In the genomic region with DNA sequence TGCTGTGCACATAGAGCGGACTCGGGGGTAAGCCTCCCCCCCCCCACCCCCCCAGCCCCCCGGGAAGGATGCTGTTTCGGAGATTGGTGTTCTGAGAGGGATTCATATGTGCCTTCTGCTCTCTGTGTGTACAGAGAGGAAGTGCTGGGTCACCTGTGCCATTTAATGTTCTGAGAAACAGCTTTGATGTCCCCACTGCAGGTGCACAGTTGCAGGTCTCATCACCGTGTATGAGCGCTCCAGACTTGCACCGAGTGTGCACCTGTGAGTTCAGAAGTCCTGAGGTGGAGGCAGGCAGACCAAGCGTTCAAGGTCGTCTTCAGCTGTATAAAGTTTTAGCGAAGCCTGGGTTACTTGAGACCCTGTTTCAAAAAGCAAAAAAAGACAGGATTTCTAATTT, we compare ENCODE assay signal across 19 mouse cellular contexts. TPM values are rescaled to one million over a fixed set of nuclear protein-coding genes. Genes with fewer than 3 reads are reported as not detected.
"Had no signal": no experiment of that assay in that cellular context is flagged by ENCODE, and none has a peak within 500 bp of the region (broad histone marks: within the 10 kb centered on the region; RNA-seq: fewer than 3 reads in every experiment).

No protein-coding gene starts in this region.

- H3K9ac ChIP-seq: limb, embryonic 12.5 days; liver, embryonic 13.5 days; liver, postnatal 0 days; lung, embryonic 15.5 days; midbrain, embryonic 12.5 days; neural tube, embryonic 15.5 days had no signal

- DNase-seq: kidney, adult 8-10 months; kidney, postnatal 4 days; liver; liver, embryonic 13.5 days; liver, postnatal 0 days; lung, postnatal 14 days; right cerebral cortex, adult 18-20 months; right cerebral cortex, postnatal 25 days had no signal

- H3K4me3 ChIP-seq: layer of hippocampus, adult 2 months; limb, embryonic 12.5 days; liver, embryonic 13.5 days; lung, embryonic 15.5 days; megakaryocyte, embryonic 14.5 days; midbrain, embryonic 12.5 days; neural tube, embryonic 15.5 days had no signal

- ATAC-seq: intestine, postnatal 0 days; liver, postnatal 0 days had no signal

- H3K27ac ChIP-seq: kidney, postnatal 0 days; layer of hippocampus, adult 2 months; limb, embryonic 12.5 days; liver, embryonic 13.5 days; lung, embryonic 15.5 days; macrophage; midbrain, embryonic 12.5 days; neural tube, embryonic 15.5 days had no signal

- H3K9me3 ChIP-seq: limb, embryonic 12.5 days; liver, embryonic 13.5 days; lung, embryonic 15.5 days; megakaryocyte, embryonic 14.5 days; midbrain, embryonic 12.5 days; neural tube, embryonic 15.5 days had no signal

- H3K4me1 ChIP-seq: limb, embryonic 12.5 days; lung, embryonic 15.5 days; megakaryocyte, embryonic 14.5 days; midbrain, embryonic 12.5 days; neural tube, embryonic 15.5 days had no signal

- H3K27me3 ChIP-seq: lung, embryonic 15.5 days had no signal

- H3K36me3 ChIP-seq: limb, embryonic 12.5 days; liver, embryonic 13.5 days; lung, embryonic 15.5 days; midbrain, embryonic 12.5 days; neural tube, embryonic 15.5 days had no signal

- H3K4me2 ChIP-seq: limb, embryonic 12.5 days; liver, embryonic 13.5 days; lung, embryonic 15.5 days; midbrain, embryonic 12.5 days; neural tube, embryonic 15.5 days had no signal

RNA-seq across cellular contexts. Expression of a gene that starts 59.0 kb away (rescaled TPM):
- polyA plus RNA-seq: intestine, postnatal 0 days; liver, embryonic 13.5 days; liver, postnatal 0 days; lung, embryonic 15.5 days; macrophage; midbrain, postnatal 0 days; stomach, embryonic 14.5 days had no signal
